Mouse (Mus musculus) hindbrain, embryonic 13.5 days (tissue): ENCODE results near the gene Nfkbib. TPM values are rescaled to one million over a fixed set of nuclear protein-coding genes. Genes with fewer than 3 reads are reported as not detected.

Experiments used
- ATAC-seq: fragments of 200-750 bp; cut with Nextera tagmentation; 2 replicates; pipeline ENCODE4 v1.8.0; 2017; ENCODE audit warnings: moderate TSS enrichment; ENCODE audit not compliant: low FRiP score
- H3K27ac ChIP-seq: fragments of 300-500 bp; sonication (generic); 2 replicates; pipeline ENCODE4 v1.5.1; 2015; ENCODE audit warnings: inconsistent platforms, mild to moderate bottlenecking, moderate library complexity
- H3K27me3 ChIP-seq: fragments of 300-500 bp; sonication (generic); 2 replicates; pipeline ENCODE4 v1.6.1; 2015; ENCODE audit warnings: mild to moderate bottlenecking, inconsistent platforms
- H3K36me3 ChIP-seq: fragments of 300-500 bp; sonication (generic); 2 replicates; pipeline ENCODE4 v1.6.1; 2015; ENCODE audit warnings: mild to moderate bottlenecking, inconsistent platforms
- H3K4me1 ChIP-seq: fragments of 300-500 bp; sonication (generic); replicated peaks from 2 replicates; pipeline ENCODE4 v1.6.1; 2015; ENCODE audit warnings: inconsistent platforms
- H3K4me2 ChIP-seq: fragments of 300-500 bp; sonication (generic); 2 replicates; pipeline ENCODE4 v1.6.1; 2015; ENCODE audit warnings: inconsistent platforms, mild to moderate bottlenecking, moderate library complexity
- H3K4me3 ChIP-seq: fragments of 300-500 bp; sonication (generic); 2 replicates; pipeline ENCODE4 v1.5.1; 2015; ENCODE audit warnings: mild to moderate bottlenecking, inconsistent platforms
- H3K9ac ChIP-seq: fragments of 300-500 bp; sonication (generic); 2 replicates; pipeline ENCODE4 v1.6.1; 2015; ENCODE audit warnings: mild to moderate bottlenecking, inconsistent platforms
- H3K9me3 ChIP-seq: fragments of 300-500 bp; sonication (generic); 2 replicates; pipeline ENCODE4 v1.6.1; 2016; ENCODE audit warnings: inconsistent platforms
- WGBS: fragments of 180-500 bp; shearing (Covaris S2); methylation state at CpG from one replicate; pipeline ENCODE4 v1.1.7; 2015; 5-methylcytosine and 5-hydroxymethylcytosine counted together
- polyA plus RNA-seq: library from polyadenylated mRNA; unstranded; fragments of >200 nt; fragmentation: Nextera tagmentation; extraction: Ambion mirVana; gene quantifications from 2 replicates; pipeline ENCODE4 v1.2.1, GENCODE M21; 2015

The Nfkbib gene
- polyA plus RNA-seq, 1 experiment from 2014 or later: 58.6 TPM

- Histone ChIP-seq H3K4me3 (no peak overlapping the region), H3K4me2 (peak overlapping the region; percentile 34; the same call in 1 of the 2 replicates), H3K4me1 (peaks cover 14% of the 10 kb centered on the region), H3K27me3 (peaks cover 5% of the 10 kb centered on the region), H3K27ac (no peak overlapping the region), H3K9ac (0 out of 2 replicates have a peak overlapping the region, but pooled peaks have one; percentile 35), H3K36me3 (no peaks in the 10 kb centered on the region), H3K9me3 (peaks cover 6% of the 10 kb centered on the region; the same call in 1 of the 2 replicates)
- WGBS: 8% methylated on average over 14 of the region's 14 CpGs
- ATAC-seq: no peak
Observed at GRCm38 (mm10) chr7:28726600-28726999, 40.7 kb downstream of the Nfkbib start.

GRCm38 (mm10) chr7:28724613-28725012, 42.7 kb downstream of the Nfkbib start:
- WGBS: 93% methylated on average over 2 of the region's 2 CpGs
- no peak overlapping the region for H3K27ac ChIP-seq
- no peak overlapping the region for H3K9ac ChIP-seq
- peaks cover 14% of the 10 kb centered on the region for H3K4me1 ChIP-seq
- H3K4me2 ChIP-seq: no peak overlapping the region
- H3K36me3 ChIP-seq: no peaks in the 10 kb centered on the region
- H3K27me3 ChIP-seq: no peaks in the 10 kb centered on the region
- no peak overlapping the region for H3K4me3 ChIP-seq
- H3K9me3 ChIP-seq: no peaks in the 10 kb centered on the region
- no peak for ATAC-seq

GRCm38 (mm10) chr7:28722079-28722478, 45.2 kb downstream of the Nfkbib start:
- ATAC-seq: no peak
- Histone ChIP-seq H3K4me1 (peaks cover 4% of the 10 kb centered on the region; the same call in 1 of the 2 replicates), H3K9me3 (no peaks in the 10 kb centered on the region), H3K4me2 (no peak overlapping the region), H3K27me3 (no peaks in the 10 kb centered on the region), H3K27ac (no peak overlapping the region), H3K9ac (no peak overlapping the region), H3K4me3 (no peak overlapping the region), H3K36me3 (no peaks in the 10 kb centered on the region)
- WGBS: 89% methylated on average over 7 of the region's 7 CpGs

- Histone ChIP-seq H3K9ac (no peak overlapping the region), H3K4me1 (peaks cover 8% of the 10 kb centered on the region), H3K4me3 (no peak overlapping the region), H3K4me2 (no peak overlapping the region), H3K27me3 (no peaks in the 10 kb centered on the region), H3K36me3 (no peaks in the 10 kb centered on the region), H3K9me3 (no peaks in the 10 kb centered on the region), H3K27ac (no peak overlapping the region)
- WGBS: 68% methylated on average over 3 of the region's 3 CpGs
- ATAC-seq: no peak
Observed at GRCm38 (mm10) chr7:28720753-28721537, 46.4 kb downstream of the Nfkbib start.

- H3K9ac ChIP-seq: no peak overlapping the region
- no peak for ATAC-seq
- H3K36me3 ChIP-seq: no peaks in the 10 kb centered on the region
- H3K4me3 ChIP-seq: no peak overlapping the region
- H3K4me1 ChIP-seq: peaks cover 8% of the 10 kb centered on the region
- no peak overlapping the region for H3K4me2 ChIP-seq
- no peak overlapping the region for H3K27ac ChIP-seq
- H3K27me3 ChIP-seq: no peaks in the 10 kb centered on the region
- H3K9me3 ChIP-seq: no peaks in the 10 kb centered on the region
- 82% methylated on average over 2 of the region's 2 CpGs for WGBS
Observed at GRCm38 (mm10) chr7:28719650-28720049, 47.7 kb downstream of the Nfkbib start.

- no peak for ATAC-seq
- WGBS: 62% methylated on average over 4 of the region's 4 CpGs
- H3K27ac ChIP-seq: no peak overlapping the region
- H3K9me3 ChIP-seq: no peaks in the 10 kb centered on the region
- H3K4me2 ChIP-seq: no peak overlapping the region
- H3K4me3 ChIP-seq: no peak overlapping the region
- no peaks in the 10 kb centered on the region for H3K27me3 ChIP-seq
- no peak overlapping the region for H3K9ac ChIP-seq
- H3K36me3 ChIP-seq: no peaks in the 10 kb centered on the region
- peaks cover 8% of the 10 kb centered on the region for H3K4me1 ChIP-seq
Observed at GRCm38 (mm10) chr7:28719159-28719558, 48.2 kb downstream of the Nfkbib start.

GRCm38 (mm10) chr7:28717726-28718125, 49.6 kb downstream of the Nfkbib start:
- H3K27me3 ChIP-seq: no peaks in the 10 kb centered on the region
- H3K4me2 ChIP-seq: no peak overlapping the region
- H3K4me1 ChIP-seq: peaks cover 8% of the 10 kb centered on the region
- H3K4me3 ChIP-seq: no peak overlapping the region
- H3K36me3 ChIP-seq: no peaks in the 10 kb centered on the region
- H3K9ac ChIP-seq: no peak overlapping the region
- no peak overlapping the region for H3K27ac ChIP-seq
- WGBS: 89% methylated on average over 10 of the region's 10 CpGs
- no peak for ATAC-seq
- no peaks in the 10 kb centered on the region for H3K9me3 ChIP-seq

- Histone ChIP-seq H3K4me3 (peak within 1 kb of the TSS; percentile 41), H3K36me3 (no peaks in the 10 kb centered on the region), H3K27ac (no peak within 1 kb of the TSS), H3K27me3 (no peaks in the 10 kb centered on the region), H3K4me2 (peak within 1 kb of the TSS; percentile 70), H3K9ac (peak within 1 kb of the TSS; percentile 60), H3K9me3 (no peaks in the 10 kb centered on the region), H3K4me1 (peaks cover 8% of the 10 kb centered on the region)
- WGBS: 2% methylated on average over 36 of the region's 36 CpGs
- ATAC-seq: peak; percentile 63
Observed at GRCm38 (mm10) chr7:28716590-28717281, 50.6 kb downstream of the Nfkbib start, which contains the start of gene Fbxo17. TSS of gene Fbxo17 (plus strand) at chr7:28716804.

- Histone ChIP-seq H3K27ac (no peak overlapping the region), H3K4me3 (no peak overlapping the region), H3K36me3 (no peaks in the 10 kb centered on the region), H3K9me3 (no peaks in the 10 kb centered on the region), H3K4me1 (peaks cover 8% of the 10 kb centered on the region), H3K4me2 (no peak overlapping the region), H3K9ac (no peak overlapping the region), H3K27me3 (no peaks in the 10 kb centered on the region)
- WGBS: 96% methylated on average over 2 of the region's 2 CpGs
- no peak for ATAC-seq
Observed at GRCm38 (mm10) chr7:28715598-28715997, 51.7 kb downstream of the Nfkbib start.

GRCm38 (mm10) chr7:28714667-28715066, 52.6 kb downstream of the Nfkbib start:
- no peaks in the 10 kb centered on the region for H3K9me3 ChIP-seq
- no peak for ATAC-seq
- H3K9ac ChIP-seq: no peak overlapping the region
- H3K4me1 ChIP-seq: peaks cover 8% of the 10 kb centered on the region
- H3K27me3 ChIP-seq: no peaks in the 10 kb centered on the region
- no peak overlapping the region for H3K27ac ChIP-seq
- H3K4me2 ChIP-seq: no peak overlapping the region
- WGBS: 87% methylated on average over 5 of the region's 5 CpGs
- H3K36me3 ChIP-seq: no peaks in the 10 kb centered on the region
- no peak overlapping the region for H3K4me3 ChIP-seq

- WGBS: 70% methylated on average over 3 of the region's 3 CpGs
Observed at GRCm38 (mm10) chr7:28710962-28711361, 56.4 kb downstream of the Nfkbib start.

GRCm38 (mm10) chr7:28709454-28709853, 57.9 kb downstream of the Nfkbib start:
- Histone ChIP-seq H3K9ac (no peak overlapping the region), H3K27me3 (no peaks in the 10 kb centered on the region), H3K27ac (no peak overlapping the region), H3K4me1 (no peaks in the 10 kb centered on the region), H3K4me2 (no peak overlapping the region), H3K9me3 (no peaks in the 10 kb centered on the region), H3K4me3 (no peak overlapping the region), H3K36me3 (no peaks in the 10 kb centered on the region)
- ATAC-seq: no peak

More at GRCm38 (mm10) chr7:28710962-28711361, 56.4 kb downstream of the Nfkbib start:
- no peaks in the 10 kb centered on the region for H3K27me3 ChIP-seq
- no peak overlapping the region for H3K4me3 ChIP-seq
- H3K4me2 ChIP-seq: no peak overlapping the region
- no peaks in the 10 kb centered on the region for H3K9me3 ChIP-seq
- no peak for ATAC-seq
- H3K27ac ChIP-seq: no peak overlapping the region
- H3K4me1 ChIP-seq: no peaks in the 10 kb centered on the region
- H3K9ac ChIP-seq: no peak overlapping the region
- H3K36me3 ChIP-seq: no peaks in the 10 kb centered on the region
